Mouse (Mus musculus): ENCODE measurements at regions not wholly inside any gene's neighbourhood (a gene's known extent, or its start where the extent isn't known, plus 50 kb on each side); places are given as distances from the start of the nearest gene placed in this dataset.

DNA sequence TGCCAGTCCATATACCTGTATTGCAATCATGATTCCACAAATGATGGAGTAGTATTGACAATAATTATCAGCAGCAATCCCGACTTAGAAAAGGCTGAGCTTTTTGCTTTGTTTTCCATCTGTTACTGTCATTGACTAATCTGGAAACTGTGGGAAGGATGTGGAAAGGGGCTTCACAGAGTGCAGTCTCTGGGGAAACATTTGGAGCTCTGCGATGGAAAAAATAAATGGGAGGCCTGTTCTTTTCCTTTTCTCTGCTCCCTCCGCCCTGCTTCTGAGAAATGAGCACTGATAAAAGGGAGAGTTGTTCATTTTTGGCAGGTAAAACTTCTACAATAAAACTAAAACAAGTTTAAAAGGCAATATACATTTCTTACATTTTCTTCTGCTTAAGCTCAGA lies 58.3 kb upstream of the Mast4 start:
- no peak overlapping the region for H3K9ac ChIP-seq
- H3K27me3 ChIP-seq: no peaks in the 10 kb centered on the region; the same call in 1 of the 2 replicates
- no peaks in the 10 kb centered on the region for H3K4me1 ChIP-seq
- no peak overlapping the region for H3K4me3 ChIP-seq (replicated peaks)
- no peak overlapping the region for H3K4me2 ChIP-seq
- H3K36me3 ChIP-seq: no peaks in the 10 kb centered on the region
- H3K9me3 ChIP-seq (replicated peaks): no peaks in the 10 kb centered on the region
- 57% methylated on average over 3 of the region's 3 CpGs for WGBS
- no peak overlapping the region for H3K27ac ChIP-seq
- no peak for ATAC-seq (replicated peaks; ENCODE audit: low FRiP score)

- no peaks in the 10 kb centered on the region for H3K9me3 ChIP-seq (replicated peaks)
- H3K4me1 ChIP-seq: no peaks in the 10 kb centered on the region
- H3K27me3 ChIP-seq: no peaks in the 10 kb centered on the region; the same call in 1 of the 2 replicates
- no peaks in the 10 kb centered on the region for H3K36me3 ChIP-seq
- H3K4me3 ChIP-seq (replicated peaks): no peak overlapping the region
- no peak overlapping the region for H3K4me2 ChIP-seq
- H3K9ac ChIP-seq: no peak overlapping the region
- no peak for ATAC-seq (replicated peaks; ENCODE audit: low FRiP score)
- 52% methylated on average over 4 of the region's 4 CpGs for WGBS
- H3K27ac ChIP-seq: no peak overlapping the region
These were observed 57.1 kb upstream of the Mast4 start for GRCm38 (mm10) chr13:103391396-103391795.

- no peak overlapping the region for H3K4me2 ChIP-seq
- no peak; the same call in 1 of the 2 replicates for ATAC-seq (replicated peaks; ENCODE audit: low FRiP score)
- H3K9ac ChIP-seq: no peak overlapping the region
- H3K9me3 ChIP-seq (replicated peaks): no peaks in the 10 kb centered on the region
- H3K27ac ChIP-seq: no peak overlapping the region
- no peaks in the 10 kb centered on the region for H3K4me1 ChIP-seq
- 60% methylated on average over 3 of the region's 3 CpGs for WGBS
- H3K4me3 ChIP-seq (replicated peaks): no peak overlapping the region
- no peaks in the 10 kb centered on the region; the same call in 1 of the 2 replicates for H3K27me3 ChIP-seq
- no peaks in the 10 kb centered on the region for H3K36me3 ChIP-seq
These were observed 56.7 kb upstream of the Mast4 start for GRCm38 (mm10) chr13:103390991-103391390.

DNA sequence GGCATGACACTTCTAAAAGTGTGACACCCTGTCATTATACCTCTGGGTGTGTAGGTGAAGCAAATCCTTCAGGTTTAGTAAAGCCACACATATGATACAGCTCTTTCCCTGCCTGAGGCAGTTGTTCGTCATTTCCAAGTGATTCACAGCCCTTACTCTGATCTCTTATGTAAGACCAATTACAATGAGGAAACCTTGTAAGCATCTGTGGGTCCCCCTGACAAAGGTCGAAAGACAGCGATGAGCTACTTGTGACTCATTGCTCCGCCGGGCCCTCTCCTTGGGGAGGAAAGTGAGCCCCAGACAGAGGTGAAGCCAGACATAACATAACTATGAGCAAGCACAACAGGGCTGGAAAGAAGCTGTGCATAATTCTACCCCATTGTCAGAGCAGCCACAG lies 52.7 kb upstream of the Mast4 start:
- ATAC-seq (replicated peaks; ENCODE audit: low FRiP score): no peak
- Histone ChIP-seq H3K4me2 (no peak overlapping the region), H3K36me3 (no peaks in the 10 kb centered on the region), H3K27me3 (no peaks in the 10 kb centered on the region), H3K27ac (no peak overlapping the region), H3K4me3 (replicated peaks) (no peak overlapping the region), H3K9ac (no peak overlapping the region), H3K4me1 (no peaks in the 10 kb centered on the region), H3K9me3 (replicated peaks) (no peaks in the 10 kb centered on the region)
- WGBS: 90% methylated on average over 5 of the region's 5 CpGs
